Mouse (Mus musculus) stomach, embryonic 16.5 days (tissue): ENCODE measurements around the gene Tubgcp6. TPM values are rescaled to one million over a fixed set of nuclear protein-coding genes. Genes with fewer than 3 reads are reported as not detected.

Source experiments
- ATAC-seq: fragments of 200-750 bp; cut with Nextera tagmentation; 2 replicates; pipeline ENCODE4 v1.8.0; 2017; ENCODE audit warnings: moderate number of reproducible peaks, moderate TSS enrichment; ENCODE audit not compliant: insufficient read depth, low FRiP score
- H3K27ac ChIP-seq: fragments of 300-500 bp; sonication (generic); 2 replicates; pipeline ENCODE4 v1.5.1; 2014; ENCODE audit warnings: low read length
- H3K27me3 ChIP-seq: fragments of 300-500 bp; sonication (generic); 2 replicates; pipeline ENCODE4 v1.6.1; 2014; ENCODE audit warnings: low read length, control low read depth, mixed read lengths; ENCODE audit not compliant: control insufficient read depth, insufficient read depth
- H3K36me3 ChIP-seq: fragments of 300-500 bp; sonication (generic); 2 replicates; pipeline ENCODE4 v1.6.1; 2014; ENCODE audit warnings: low read length; ENCODE audit not compliant: control insufficient read depth, insufficient read depth
- H3K4me1 ChIP-seq: fragments of 300-500 bp; sonication (generic); 2 replicates; pipeline ENCODE4 v1.6.1; 2014; ENCODE audit warnings: low read length, control low read depth, mixed read lengths; ENCODE audit not compliant: control insufficient read depth, insufficient read depth
- H3K4me2 ChIP-seq: fragments of 300-500 bp; sonication (generic); 2 replicates; pipeline ENCODE4 v1.6.1; 2014; ENCODE audit warnings: low read depth, low read length, mixed read lengths
- H3K4me3 ChIP-seq: fragments of 300-500 bp; sonication (generic); replicated peaks from 2 replicates; pipeline ENCODE4 v1.5.1; 2014; ENCODE audit warnings: mild to moderate bottlenecking, low read length
- H3K9ac ChIP-seq: fragments of 300-500 bp; sonication (generic); 2 replicates; pipeline ENCODE4 v1.6.1; 2014; ENCODE audit warnings: low read length
- H3K9me3 ChIP-seq: fragments of 300-500 bp; sonication (generic); replicated peaks from 2 replicates; pipeline ENCODE4 v1.6.1; 2016; ENCODE audit warnings: low read length, control low read depth; ENCODE audit not compliant: control insufficient read depth
- WGBS: fragments of 180-500 bp; shearing (Covaris S2); extraction: QIAGEN DNeasy Blood & Tissue Kit; methylation state at CpG from one replicate; pipeline ENCODE4 v1.1.7; 2014; 5-methylcytosine and 5-hydroxymethylcytosine counted together
- polyA plus RNA-seq: library from polyadenylated mRNA; unstranded; fragments of >200 nt; fragmentation: Nextera tagmentation; extraction: Ambion mirVana; gene quantifications from 2 replicates; pipeline ENCODE4 v1.2.1, GENCODE M21; 2015

Gene Tubgcp6
- polyA plus RNA-seq, 1 experiment from 2014 or later, result 13.5 TPM

- 65% methylated on average over 24 of the region's 24 CpGs for WGBS
- H3K4me3 ChIP-seq, result no peak overlapping the region
Measured at GRCm38 (mm10) chr15:89145813-89146350, 23.0 kb upstream of the Tubgcp6 start.

DNA sequence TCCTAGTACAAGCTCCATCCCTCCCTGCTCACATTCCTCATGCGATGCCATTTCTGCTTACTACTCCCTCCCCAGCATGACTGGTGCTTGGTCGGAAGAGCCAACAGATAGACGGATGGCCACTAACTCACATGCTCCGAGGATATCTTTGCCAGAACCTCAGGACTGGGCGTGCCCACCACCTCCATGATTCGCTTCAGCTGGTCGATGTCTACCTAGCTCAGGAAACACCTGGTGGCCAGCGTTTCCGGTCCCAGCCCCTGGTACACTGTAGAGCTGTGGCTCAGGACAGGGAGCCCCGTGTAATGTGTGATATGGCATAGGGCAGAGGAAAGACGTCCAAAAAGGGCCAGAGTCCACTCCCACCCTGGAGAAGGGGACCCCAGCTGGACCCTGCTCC, 22.1 kb upstream of the Tubgcp6 start:
- H3K4me1 ChIP-seq, result peaks cover 20% of the 10 kb centered on the region
- 87% methylated on average over 11 of the region's 11 CpGs for WGBS
- ATAC-seq, result no peak

More at GRCm38 (mm10) chr15:89145813-89146350, 23.0 kb upstream of the Tubgcp6 start:
- Histone ChIP-seq H3K4me2 (no peak overlapping the region), H3K9me3 (no peaks in the 10 kb centered on the region), H3K27me3 (peaks cover 38% of the 10 kb centered on the region), H3K27ac (no peak overlapping the region), H3K9ac (no peak overlapping the region), H3K4me1 (peaks cover 17% of the 10 kb centered on the region), H3K36me3 (no peaks in the 10 kb centered on the region)
- no peak for ATAC-seq

GRCm38 (mm10) chr15:89143134-89143533, 20.2 kb upstream of the Tubgcp6 start:
- WGBS, result 71% methylated on average over 2 of the region's 2 CpGs
- Histone ChIP-seq H3K27me3 (peaks cover 42% of the 10 kb centered on the region), H3K27ac (no peak overlapping the region), H3K4me2 (no peak overlapping the region), H3K9me3 (no peaks in the 10 kb centered on the region), H3K36me3 (no peaks in the 10 kb centered on the region), H3K9ac (no peak overlapping the region), H3K4me1 (peaks cover 14% of the 10 kb centered on the region), H3K4me3 (no peak overlapping the region)
- ATAC-seq, result no peak

More for the DNA sequence above, 22.1 kb upstream of the Tubgcp6 start:
- Histone ChIP-seq H3K27me3 (peaks cover 44% of the 10 kb centered on the region), H3K9ac (no peak overlapping the region), H3K9me3 (no peaks in the 10 kb centered on the region), H3K27ac (no peak overlapping the region), H3K4me3 (no peak overlapping the region), H3K4me2 (no peak overlapping the region), H3K36me3 (no peaks in the 10 kb centered on the region)

DNA sequence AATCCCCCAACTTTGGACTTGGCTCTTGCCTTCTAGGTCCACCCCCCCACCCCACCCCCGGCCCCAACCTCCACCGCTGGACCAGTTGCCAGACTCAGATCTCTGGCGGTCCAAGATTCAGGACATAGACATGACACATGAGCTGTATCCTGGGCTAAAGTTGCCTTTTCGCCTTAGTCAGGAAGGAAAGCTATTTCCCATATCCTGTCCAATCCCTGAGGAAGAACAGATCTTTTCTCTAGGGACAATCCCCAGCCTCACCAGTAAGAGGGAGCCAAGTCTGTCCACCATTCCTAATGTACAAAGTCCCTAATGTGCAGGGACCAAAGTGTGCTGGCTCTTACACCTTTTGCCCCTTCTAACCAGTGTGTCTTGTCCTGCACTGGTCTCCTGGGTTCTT, 19.0 kb upstream of the Tubgcp6 start:
- H3K4me2 ChIP-seq, result no peak overlapping the region
- H3K4me1 ChIP-seq, result peaks cover 8% of the 10 kb centered on the region
- H3K9ac ChIP-seq, result no peak overlapping the region
- peaks cover 30% of the 10 kb centered on the region for H3K27me3 ChIP-seq
- no peak for ATAC-seq
- H3K4me3 ChIP-seq, result no peak overlapping the region
- H3K27ac ChIP-seq, result no peak overlapping the region
- H3K9me3 ChIP-seq, result no peaks in the 10 kb centered on the region
- H3K36me3 ChIP-seq, result no peaks in the 10 kb centered on the region
- WGBS, result 50% methylated on average over 4 of the region's 4 CpGs

- H3K4me3 ChIP-seq, result no peak overlapping the region
Measured at GRCm38 (mm10) chr15:89141443-89141842, 18.5 kb upstream of the Tubgcp6 start.

GRCm38 (mm10) chr15:89140659-89141252, 17.8 kb upstream of the Tubgcp6 start, which contains the start of gene Mapk12:
Gene Mapk12, minus strand, starts transcription at chr15:89140703.
- H3K36me3 ChIP-seq, result no peaks in the 10 kb centered on the region
- H3K4me3 ChIP-seq, result peak within 1 kb of the TSS; percentile 42
- no peaks in the 10 kb centered on the region for H3K9me3 ChIP-seq
- H3K4me1 ChIP-seq, result peaks cover 5% of the 10 kb centered on the region
- 2% methylated on average over 21 of the region's 21 CpGs for whole genome bisulfite sequencing
- peak within 1 kb of the TSS; percentile 59 for H3K9ac ChIP-seq
- ATAC-seq, result peak; percentile 61; the same call in 1 of the 2 replicates
- peak within 1 kb of the TSS; percentile 61 for H3K4me2 ChIP-seq
- H3K27ac ChIP-seq, result no peak within 1 kb of the TSS
- peaks cover 27% of the 10 kb centered on the region for H3K27me3 ChIP-seq

More at GRCm38 (mm10) chr15:89141443-89141842, 18.5 kb upstream of the Tubgcp6 start:
- WGBS, result 13% methylated on average over 5 of the region's 5 CpGs
- H3K4me1 ChIP-seq, result peaks cover 5% of the 10 kb centered on the region
- no peaks in the 10 kb centered on the region for H3K9me3 ChIP-seq
- no peak overlapping the region for H3K27ac ChIP-seq
- H3K4me2 ChIP-seq, result no peak overlapping the region
- no peaks in the 10 kb centered on the region for H3K36me3 ChIP-seq
- H3K27me3 ChIP-seq, result peaks cover 29% of the 10 kb centered on the region
- no peak for ATAC-seq
- H3K9ac ChIP-seq, result no peak overlapping the region

DNA sequence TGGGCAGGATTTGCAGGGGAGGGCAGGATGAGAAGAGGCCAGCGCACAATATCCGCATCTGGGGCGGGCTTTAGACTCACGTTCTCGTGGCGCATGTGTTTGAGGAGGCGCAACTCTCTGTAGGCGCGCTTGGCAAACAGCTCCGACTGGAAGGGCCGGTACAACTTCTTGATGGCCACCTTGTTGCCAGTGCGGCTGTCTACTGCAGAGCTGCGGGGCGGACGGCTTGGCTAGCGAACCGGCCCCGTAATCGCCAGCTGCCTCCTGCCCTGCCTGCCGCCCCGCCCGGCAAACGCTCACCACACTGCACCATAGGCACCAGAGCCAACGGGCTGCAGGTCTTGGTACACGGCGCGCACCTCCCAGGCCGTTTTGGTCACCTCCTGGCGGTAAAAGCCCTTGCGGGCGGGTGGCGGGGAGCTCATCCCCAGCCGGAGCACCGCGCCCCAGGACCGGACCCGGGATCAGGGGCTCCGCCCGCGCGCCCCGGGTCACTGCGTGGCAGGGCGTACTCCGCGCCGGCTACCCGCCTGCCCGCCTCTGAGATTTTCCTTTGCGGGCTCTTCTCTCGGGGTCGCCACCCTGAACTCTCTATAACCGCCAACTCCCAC, 17.2 kb upstream of the Tubgcp6 start:
- no peaks in the 10 kb centered on the region for H3K9me3 ChIP-seq
- H3K36me3 ChIP-seq, result no peaks in the 10 kb centered on the region
- peaks cover 5% of the 10 kb centered on the region for H3K4me1 ChIP-seq
- peak overlapping the region; percentile 61 for H3K4me2 ChIP-seq
- WGBS, result 0% methylated on average over 53 of the region's 53 CpGs
- peak overlapping the region; percentile 59 for H3K9ac ChIP-seq
- peak; percentile 46; the same call in 1 of the 2 replicates for ATAC-seq
- no peak overlapping the region for H3K27ac ChIP-seq
- H3K4me3 ChIP-seq, result peak overlapping the region; percentile 42
- H3K27me3 ChIP-seq, result peaks cover 24% of the 10 kb centered on the region

DNA sequence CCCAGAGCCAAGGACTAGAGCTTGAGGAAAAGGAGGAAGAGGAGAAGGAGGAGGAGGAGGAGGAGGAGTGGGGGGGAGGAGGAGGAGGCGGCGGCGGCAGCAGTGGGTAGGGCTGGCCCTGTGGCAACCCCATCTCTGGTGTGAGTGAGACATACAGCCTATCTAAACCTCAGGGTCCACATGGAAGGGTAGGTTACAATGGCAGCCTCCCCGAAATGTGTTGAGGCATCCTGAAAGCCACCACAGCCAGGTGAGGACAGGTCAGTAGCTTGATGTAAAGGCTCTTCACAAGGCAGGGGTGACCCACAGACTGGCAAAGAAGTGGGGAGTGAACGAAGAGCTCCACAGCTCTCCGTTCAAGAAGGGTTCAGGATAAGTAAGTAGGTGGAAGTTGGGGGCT, 15.6 kb upstream of the Tubgcp6 start:
- Histone ChIP-seq H3K4me3 (no peak overlapping the region), H3K4me2 (no peak overlapping the region), H3K9ac (no peak overlapping the region), H3K4me1 (peaks cover 5% of the 10 kb centered on the region), H3K36me3 (no peaks in the 10 kb centered on the region), H3K27ac (no peak overlapping the region), H3K27me3 (peaks cover 24% of the 10 kb centered on the region), H3K9me3 (no peaks in the 10 kb centered on the region)
- WGBS, result 95% methylated on average over 6 of the region's 6 CpGs
- no peak for ATAC-seq

DNA sequence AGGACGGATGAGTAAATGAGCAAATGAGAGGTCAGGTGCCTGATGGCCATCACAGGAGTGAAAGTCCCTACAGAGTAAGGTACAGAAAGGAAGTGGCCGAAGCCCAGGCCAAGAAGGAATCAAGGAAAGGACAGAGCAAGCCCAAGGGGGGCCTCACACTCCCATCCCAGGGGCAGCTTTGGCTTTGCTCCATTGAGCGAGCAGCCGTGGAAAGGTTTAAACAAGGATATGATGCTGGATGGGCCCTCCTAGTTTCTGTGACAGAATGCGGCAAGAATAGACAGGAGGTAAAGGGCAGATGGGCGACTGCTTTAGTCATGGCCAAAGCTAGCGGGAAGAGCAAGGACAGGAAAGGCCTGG, 15.1 kb upstream of the Tubgcp6 start:
- no peaks in the 10 kb centered on the region for H3K36me3 ChIP-seq
- H3K9ac ChIP-seq, result no peak overlapping the region
- ATAC-seq, result no peak
- H3K9me3 ChIP-seq, result no peaks in the 10 kb centered on the region
- H3K4me3 ChIP-seq, result no peak overlapping the region
- H3K4me2 ChIP-seq, result no peak overlapping the region
- WGBS, result 84% methylated on average over 7 of the region's 7 CpGs
- H3K27ac ChIP-seq, result no peak overlapping the region
- peaks cover 24% of the 10 kb centered on the region for H3K27me3 ChIP-seq
- peaks cover 5% of the 10 kb centered on the region for H3K4me1 ChIP-seq
